Mouse (Mus musculus) megakaryocyte, embryonic 14.5 days (primary cell): ENCODE measurements around the gene Kpna1.

Source experiments
- FLI1 ChIP-seq: IDR thresholded peaks from 2 replicates; pipeline ENCODE4 v1.6.1; 2012; ENCODE audit warnings: low read length, inconsistent platforms, mixed read lengths
- GATA1 ChIP-seq: IDR thresholded peaks from 3 replicates; pipeline ENCODE4 v1.6.1; 2012; ENCODE audit warnings: mixed read lengths, low read length, inconsistent platforms, borderline replicate concordance

DNA sequence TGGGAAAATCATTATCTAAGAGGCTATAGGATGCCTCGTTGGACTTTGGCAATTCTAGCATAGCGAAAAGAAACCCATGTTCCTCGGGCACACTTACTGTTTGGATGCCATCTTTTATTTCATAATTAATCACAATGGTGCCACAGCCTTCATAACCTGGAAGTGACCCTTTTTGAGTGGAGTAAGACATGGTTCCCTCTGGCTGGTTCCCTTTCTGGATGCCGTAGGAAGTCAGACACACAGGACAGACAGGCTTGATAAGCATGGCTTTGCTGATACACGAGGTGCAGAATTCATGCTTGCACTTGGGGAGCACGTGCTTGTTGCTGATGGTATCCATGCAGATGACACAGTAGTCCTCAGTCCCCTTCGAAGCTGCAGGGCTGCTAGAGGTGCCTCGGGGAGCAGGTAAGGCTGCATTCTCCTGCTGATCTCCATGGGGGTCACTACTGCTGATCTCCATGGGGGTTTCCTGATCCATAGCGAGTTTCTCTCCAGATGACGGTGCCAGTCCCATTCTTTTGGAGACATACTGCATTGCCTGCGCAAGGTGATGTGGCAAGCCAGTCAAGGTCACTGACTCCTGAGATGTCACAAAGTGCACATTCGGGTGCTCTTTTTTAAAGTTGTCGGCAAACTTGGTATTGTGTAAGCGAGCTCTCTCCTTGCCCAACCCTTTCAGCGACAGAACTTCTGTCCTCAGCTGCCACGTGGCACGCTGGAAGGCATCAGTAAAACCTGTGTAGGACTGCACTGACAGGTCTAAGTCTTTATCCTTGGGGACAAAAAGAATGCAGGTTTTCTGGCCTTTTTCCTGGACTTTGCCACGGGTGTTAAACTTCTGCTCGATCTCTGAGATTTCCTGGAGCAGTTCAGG lies 46.1 kb upstream of the Kpna1 start:
- TF ChIP-seq GATA1 = no peak
- no peak for TF ChIP-seq FLI1
